Mouse (Mus musculus) heart, postnatal 4 days (tissue): ENCODE results near the gene Sbds. TPM values are rescaled to one million over a fixed set of nuclear protein-coding genes. Genes with fewer than 3 reads are reported as not detected.
"Not testable (repeated sequence)": the region's sequence is repeated elsewhere in the genome, so short reads cannot be mapped to it uniquely, and the experiment has no call there.

Source experiments
- DNase-seq: peaks from one replicate; pipeline ENCODE4 v3.0.0; 2021
- total RNA-seq, 2 experiments: library from RNA; stranded (reverse); gene quantifications; 2 replicates each; pipeline ENCODE4 v1.2.3; 2021

Gene Sbds
- total RNA-seq, 2 experiments from 2014 or later = 45.6 to 46.4 TPM

- not testable (repeated sequence) for DNase-seq
These were observed 632 bp upstream of the Sbds start for GRCm38 (mm10) chr5:130255799-130256525.

GRCm38 (mm10) chr5:130254164-130255016 is 940 bp downstream of the Sbds start:
- DNase-seq = peak; percentile 35

GRCm38 (mm10) chr5:130247823-130248222 is 7.5 kb downstream of the Sbds start:
- DNase-seq = no peak

GRCm38 (mm10) chr5:130241426-130241825 is 13.9 kb downstream of the Sbds start:
- DNase-seq = no peak

- DNase-seq = no peak
These were observed 15.5 kb downstream of the Sbds start for GRCm38 (mm10) chr5:130239856-130240255.

- no peak for DNase-seq
These were observed 16.1 kb downstream of the Sbds start for GRCm38 (mm10) chr5:130239236-130239635.

GRCm38 (mm10) chr5:130236302-130236701 is 19.0 kb downstream of the Sbds start:
- DNase-seq = no peak

GRCm38 (mm10) chr5:130228120-130228519 is 27.2 kb downstream of the Sbds start:
- DNase-seq = no peak

- DNase-seq = no peak
These were observed 28.5 kb downstream of the Sbds start for GRCm38 (mm10) chr5:130226790-130227189.

- DNase-seq = peak; percentile 97
These were observed 33.0 kb downstream of the Sbds start for GRCm38 (mm10) chr5:130222146-130223004.

GRCm38 (mm10) chr5:130221760-130222145 is 33.6 kb downstream of the Sbds start:
- DNase-seq = no peak

GRCm38 (mm10) chr5:130221316-130221715 is 34.0 kb downstream of the Sbds start:
- DNase-seq = no peak

- no peak for DNase-seq
These were observed 37.0 kb downstream of the Sbds start for GRCm38 (mm10) chr5:130218336-130218735.

- DNase-seq = no peak
These were observed 37.9 kb downstream of the Sbds start for GRCm38 (mm10) chr5:130217406-130217805.

GRCm38 (mm10) chr5:130216781-130217180 is 38.5 kb downstream of the Sbds start, which contains the start of gene Tmem248:
Gene Tmem248, plus strand, starts transcription at chr5:130217081.
- no peak for DNase-seq

GRCm38 (mm10) chr5:130212956-130213355 is 42.4 kb downstream of the Sbds start:
- DNase-seq = no peak

GRCm38 (mm10) chr5:130207299-130207698 is 48.0 kb downstream of the Sbds start:
- DNase-seq = no peak

- no peak for DNase-seq
These were observed 49.8 kb downstream of the Sbds start for GRCm38 (mm10) chr5:130205441-130206023.

GRCm38 (mm10) chr5:130204560-130204959 is 50.8 kb downstream of the Sbds start:
- no peak for DNase-seq

- DNase-seq = no peak
These were observed 51.4 kb downstream of the Sbds start for GRCm38 (mm10) chr5:130203948-130204347.

GRCm38 (mm10) chr5:130200233-130201029 is 54.9 kb downstream of the Sbds start:
- no peak for DNase-seq
